Mouse (Mus musculus) left cerebral cortex, postnatal 14 days (tissue): ENCODE results near the gene Adgrl1. TPM values are rescaled to one million over a fixed set of nuclear protein-coding genes. Genes with fewer than 3 reads are reported as not detected.
"Not testable (repeated sequence)": the region's sequence is repeated elsewhere in the genome, so short reads cannot be mapped to it uniquely, and the experiment has no call there.

Source experiments
- DNase-seq, 2 experiments: peaks; one replicate each; pipeline ENCODE4 v3.0.0; 2021 to 2022; ENCODE audit warnings: low spot score in 2 of 2, mixed read lengths in 1 of 2
- intact Hi-C: fragments of 180-260 bp; cut with DNase I; formaldehyde crosslinking; loops from one replicate; pipeline ENCODE4 v1.15.1; 2025
- microRNA-seq, 2 experiments: library from miRNA; unstranded; fragments of <30 nt; microRNA quantifications; one replicate each; pipeline ENCODE4 v1.2.0; 2022
- total RNA-seq, 2 experiments: library from RNA; stranded (reverse); gene quantifications; 2 replicates each; pipeline ENCODE4 v1.2.3; 2021

The Adgrl1 gene
- total RNA-seq, 2 experiments from 2014 or later, result 457 to 482 TPM

DNA sequence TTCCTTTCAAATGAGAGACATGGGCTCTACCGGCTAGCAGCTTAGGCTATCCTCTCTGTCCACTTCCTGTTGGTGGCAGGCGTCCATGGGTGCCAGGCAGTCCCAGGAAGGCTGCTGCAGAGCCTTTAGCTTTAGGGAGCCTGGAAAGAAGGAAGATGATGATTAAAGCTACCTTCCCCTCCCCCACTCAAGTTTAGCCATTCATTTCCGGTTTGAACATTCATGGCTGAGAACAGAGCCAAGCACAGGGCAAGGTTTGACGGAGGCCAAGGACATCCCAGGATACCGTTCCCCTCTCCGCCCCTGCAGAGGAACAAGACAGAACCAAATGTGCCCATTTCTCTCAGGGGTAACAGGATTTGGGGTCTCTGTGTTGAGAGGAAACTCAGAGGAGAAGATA, 77.7 kb downstream of the Adgrl1 start:
- intact Hi-C loops, result no loop called here
- DNase-seq, result no peak

DNA sequence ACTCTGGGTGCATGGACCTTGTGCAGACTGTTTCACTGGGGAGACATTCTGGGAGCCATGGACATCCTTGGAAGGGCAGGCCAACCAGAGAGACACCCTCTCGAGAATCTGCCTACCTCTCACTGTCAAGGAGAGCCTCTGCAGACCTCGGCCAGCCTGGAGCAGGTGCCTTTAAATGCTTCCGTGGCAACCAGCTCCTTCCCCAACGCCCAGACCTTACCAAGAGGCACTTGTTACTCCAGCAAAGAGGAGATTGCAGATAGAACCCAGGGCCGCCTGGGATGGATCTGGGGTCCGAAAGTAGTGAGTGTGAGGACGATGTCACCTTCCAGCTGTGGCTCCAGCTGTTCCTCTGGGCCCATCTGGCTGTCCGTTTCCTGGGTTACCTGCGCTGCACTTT, 78.3 kb downstream of the Adgrl1 start:
- DNase-seq, result no peak
- intact Hi-C loops, result no loop called here

DNA sequence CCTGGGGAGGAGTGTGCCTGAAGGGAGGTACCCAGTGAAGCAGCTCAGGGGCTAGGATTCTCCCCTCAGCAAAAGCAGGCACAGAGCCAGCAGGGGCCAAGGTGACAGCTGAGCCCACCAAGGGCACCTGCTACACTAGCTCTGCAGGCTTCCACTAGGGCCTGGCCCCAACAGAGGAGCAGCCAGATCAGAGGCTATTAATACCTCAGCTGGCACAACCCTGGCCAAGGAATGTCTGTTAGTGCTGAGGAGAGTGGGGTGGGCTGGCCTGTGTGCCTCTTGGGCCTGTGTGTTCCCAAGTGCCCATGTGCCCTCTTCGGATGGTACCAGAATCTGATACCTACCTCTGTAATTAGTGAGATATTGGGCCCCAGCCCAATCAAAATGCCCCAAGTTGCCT, 80.3 kb downstream of the Adgrl1 start:
- no peak for DNase-seq
- intact Hi-C loops, result loop anchor here (1.0 kb wide), 1 partner anchor 29 kb away; no protein-coding TSS in a partner anchor

DNA sequence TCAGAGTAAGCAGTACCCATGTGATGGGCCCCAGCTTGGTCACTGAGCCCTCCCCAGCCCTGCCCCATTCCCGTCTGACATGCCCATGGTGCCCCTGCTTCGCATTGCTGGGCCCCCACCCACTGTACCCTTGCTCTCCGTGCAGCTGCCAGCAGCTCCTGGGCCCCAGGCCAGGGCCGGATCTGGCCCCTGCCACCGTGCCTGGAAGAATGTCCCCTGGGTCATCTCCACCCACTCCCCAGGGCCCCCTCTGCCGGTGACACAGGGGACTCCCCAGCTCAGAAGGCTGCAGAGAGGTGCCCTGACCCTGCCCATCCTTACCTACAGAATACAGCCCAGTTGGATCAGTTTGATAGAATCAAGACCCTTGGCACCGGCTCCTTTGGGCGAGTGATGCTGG, 80.9 kb downstream of the Adgrl1 start:
- intact Hi-C loops, result loop anchor here (1.0 kb wide), 1 partner anchor 28 kb away; no protein-coding TSS in a partner anchor
- DNase-seq, result no peak

DNA sequence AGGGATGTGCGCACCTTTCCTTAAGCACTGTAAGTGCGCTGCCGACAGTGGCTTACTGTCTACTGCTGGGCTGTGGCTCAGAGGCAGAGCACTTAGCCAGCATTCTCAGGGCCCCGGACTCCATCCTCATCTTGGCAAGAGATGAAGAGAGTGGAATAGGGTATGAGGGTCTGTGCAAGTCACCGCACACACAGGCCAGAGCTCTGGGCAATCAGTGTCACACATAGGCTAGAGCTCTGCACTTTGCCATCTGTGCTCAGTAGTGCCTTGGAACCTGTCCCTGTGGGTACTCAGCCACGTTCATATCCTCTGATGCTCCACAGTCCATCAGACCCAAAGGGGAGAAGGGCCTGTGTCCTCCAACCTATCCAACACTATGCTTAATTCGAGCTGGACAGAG, 81.6 kb downstream of the Adgrl1 start:
- no peak for DNase-seq

DNA sequence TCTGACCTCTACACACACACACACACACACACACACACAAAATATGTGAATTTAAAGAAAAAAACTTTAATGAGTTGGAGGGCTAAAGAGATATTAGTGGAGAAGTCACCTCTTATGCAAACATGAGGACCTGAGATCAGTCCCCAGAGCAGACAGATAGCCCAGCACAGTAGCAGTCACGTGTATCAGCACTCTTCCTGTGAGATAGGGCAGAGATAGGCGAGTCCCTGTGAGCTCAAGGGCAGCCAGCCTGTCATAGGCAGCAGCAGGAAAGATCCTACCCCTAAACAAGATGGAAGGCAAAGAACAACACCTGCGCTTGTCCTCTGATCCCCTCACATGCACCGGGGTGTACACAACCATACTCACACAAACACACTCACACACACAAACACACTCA, 82.5 kb downstream of the Adgrl1 start:
- no peak for DNase-seq
- intact Hi-C loops, result no loop called here

More for the DNA sequence above, 81.6 kb downstream of the Adgrl1 start:
- intact Hi-C loops, result no loop called here

DNA sequence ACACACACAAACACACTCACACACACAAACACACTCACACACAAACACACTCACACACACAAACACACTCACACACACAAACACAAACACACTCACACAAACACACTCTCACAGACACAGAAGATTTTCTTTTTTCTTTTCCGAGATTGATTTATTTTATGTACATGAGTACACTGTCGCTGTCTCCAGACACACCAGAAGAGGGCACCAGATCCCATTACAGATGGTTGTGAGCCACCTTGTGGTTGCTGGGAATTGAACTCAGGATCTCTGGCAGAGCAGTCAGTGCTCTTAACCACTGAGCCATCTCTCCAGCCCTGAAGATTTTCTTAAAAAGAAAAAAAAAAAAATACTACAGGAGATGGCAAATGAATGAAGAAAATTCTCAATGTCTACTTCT, 83.3 kb downstream of the Adgrl1 start:
- DNase-seq, intact Hi-C loops: not testable (repeated sequence)

DNA sequence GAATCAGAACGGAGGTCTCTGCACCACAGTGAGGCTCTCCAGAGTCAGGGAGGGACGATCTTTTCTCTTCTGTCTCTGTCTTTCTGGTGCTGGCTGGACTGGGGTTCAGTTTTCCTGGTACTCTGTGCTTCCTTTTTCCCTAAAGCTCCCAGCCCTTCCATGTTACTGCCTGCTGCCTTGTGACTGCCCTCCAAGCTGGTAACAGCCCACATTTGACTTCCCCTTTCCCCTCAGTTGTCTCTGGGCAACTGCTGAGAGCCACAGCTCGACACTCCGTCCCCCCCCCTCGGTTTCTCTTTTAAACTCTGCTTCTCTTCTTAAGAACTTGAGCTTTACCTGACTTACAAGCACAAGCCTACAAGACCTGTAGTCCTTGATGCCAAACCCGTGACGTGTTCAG, 89.3 kb downstream of the Adgrl1 start:
- DNase-seq, result no peak

DNA sequence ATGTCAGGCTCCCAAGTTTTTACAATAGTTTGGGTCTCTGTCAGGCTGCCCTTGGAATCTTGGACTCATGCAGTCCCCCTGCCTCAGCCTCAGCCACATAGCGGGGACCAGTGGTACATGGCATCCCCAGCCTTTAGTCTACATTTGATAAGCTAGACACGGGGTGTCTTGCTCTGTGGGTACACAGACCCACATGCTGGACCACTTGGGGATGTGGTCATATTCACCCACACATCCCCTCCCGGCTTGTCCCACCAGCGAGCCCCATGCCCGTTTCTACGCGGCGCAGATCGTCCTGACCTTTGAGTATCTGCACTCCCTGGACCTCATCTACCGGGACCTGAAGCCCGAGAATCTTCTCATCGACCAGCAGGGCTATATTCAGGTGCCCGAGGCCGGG, 90.3 kb downstream of the Adgrl1 start:
- DNase-seq, result no peak
- intact Hi-C loops, result no loop called here

More for the DNA sequence above, 89.3 kb downstream of the Adgrl1 start:
- intact Hi-C loops, result no loop called here

Small RNAs within 50 kb of the gene (microRNA-seq; reads per million reads assigned to microRNA genes)
- gene Gm44330 (0 reads per million in 2 experiments), gene Gm44450 (0 reads per million in 2 experiments)

Other genes starting within 250 kb of the Adgrl1 start
- 100 to 1,000 TPM; 104 to 109 TPM for gene Gipc1, start 247.4 kb upstream of the Adgrl1 start, total RNA-seq
- gene Ptger1, start 233.4 kb upstream of the Adgrl1 start, total RNA-seq, result 1 to 10 TPM; 1.4 to 1.5 TPM
- gene Pkn1, start 200.9 kb upstream of the Adgrl1 start, total RNA-seq, result 10 to 100 TPM; 63.8 to 74.1 TPM
- gene Ddx39, start 184.9 kb upstream of the Adgrl1 start, total RNA-seq, result 10 to 100 TPM; 18.4 to 19.7 TPM
- 10 to 100 TPM; 11.2 to 11.8 TPM for gene Adgre5, start 158.8 kb upstream of the Adgrl1 start, total RNA-seq
- under 1 TPM; 0.19 to 0.20 TPM for gene Gm10644, start 55.1 kb downstream of the Adgrl1 start, total RNA-seq
- gene Asf1b, start 55.4 kb downstream of the Adgrl1 start, total RNA-seq, result under 1 TPM; 0.72 to 0.79 TPM
- 100 to 1,000 TPM; 268 to 280 TPM for gene Prkaca, start 72.9 kb downstream of the Adgrl1 start, total RNA-seq
- gene Samd1, start 97.6 kb downstream of the Adgrl1 start, total RNA-seq, result 10 to 100 TPM; 51.3 to 52.0 TPM
- gene 1700067K01Rik, start 101.4 kb downstream of the Adgrl1 start, total RNA-seq, result under 1 TPM; 0.40 to 0.57 TPM
- gene 2210011C24Rik, start 112.1 kb downstream of the Adgrl1 start, total RNA-seq, result 1 to 10 TPM; 1.4 to 2.1 TPM
- 1 to 10 TPM; 3.5 to 3.8 TPM for gene Palm3, start 121.4 kb downstream of the Adgrl1 start, total RNA-seq
- 1 to 10 TPM in 1 of 2 experiments, under 1 TPM in 1; 0.63 to 1.4 TPM for gene Il27ra, start 142.5 kb downstream of the Adgrl1 start, total RNA-seq
- gene Rln3, start 144.9 kb downstream of the Adgrl1 start, total RNA-seq, result not detected
- gene Gm10643, start 165.0 kb downstream of the Adgrl1 start, total RNA-seq, result 1 to 10 TPM; 3.9 to 4.0 TPM
- gene Rfx1, start 166.7 kb downstream of the Adgrl1 start, total RNA-seq, result 10 to 100 TPM; 18.5 to 21.1 TPM
- 10 to 100 TPM; 21.2 to 21.5 TPM for gene Dcaf15, start 204.7 kb downstream of the Adgrl1 start, total RNA-seq
- not detected for gene Podnl1, start 225.9 kb downstream of the Adgrl1 start, total RNA-seq
- 10 to 100 TPM; 56.4 to 58.3 TPM for gene Cc2d1a, start 247.8 kb downstream of the Adgrl1 start, total RNA-seq
- 1 to 10 TPM; 1.5 to 3.5 TPM for gene 4930432K21Rik, start 247.9 kb downstream of the Adgrl1 start, total RNA-seq